In genomic region chr1:72877892-72878291, GRCm38 (mm10) we compare ENCODE assay signal across 8 mouse cellular contexts. TPM values are rescaled to one million over a fixed set of nuclear protein-coding genes. Genes with fewer than 3 reads are reported as not detected.
DNase-seq lines count a peak whose midpoint lies in the region; ATAC-seq lines count a peak whose summit lies in the region.

No protein-coding gene starts in this region.

- no peak overlapping the region for H3K4me3 ChIP-seq in embryonic facial prominence, embryonic 14.5 days (ENCODE audit: low read depth, low read length)
- no peak overlapping the region for H3K4me3 ChIP-seq in hindbrain, embryonic 11.5 days (ENCODE audit: low read depth, low read length)
- no peak overlapping the region for H3K4me3 ChIP-seq in neural tube, embryonic 11.5 days (ENCODE audit: low read depth, low read length)

- no peaks in the 10 kb centered on the region for H3K36me3 ChIP-seq in embryonic facial prominence, embryonic 14.5 days (ENCODE audit: control insufficient read depth, insufficient read depth, low read length)
- no peaks in the 10 kb centered on the region for H3K36me3 ChIP-seq in hindbrain, embryonic 11.5 days (ENCODE audit: control insufficient read depth, insufficient read depth, low read length)
- no peaks in the 10 kb centered on the region for H3K36me3 ChIP-seq in neural tube, embryonic 11.5 days (ENCODE audit: control insufficient read depth, insufficient read depth, low read length)

- H3K4me2 ChIP-seq in embryonic facial prominence, embryonic 14.5 days (ENCODE audit: low read depth, low read length), result peak overlapping the region; percentile 31
- no peak overlapping the region for H3K4me2 ChIP-seq in hindbrain, embryonic 11.5 days (replicated peaks; ENCODE audit: low read depth, low read length)
- no peak overlapping the region for H3K4me2 ChIP-seq in neural tube, embryonic 11.5 days (ENCODE audit: low read depth)

- peaks cover 18% of the 10 kb centered on the region for H3K4me1 ChIP-seq in embryonic facial prominence, embryonic 14.5 days (ENCODE audit: control insufficient read depth, insufficient read depth, low read length)
- H3K4me1 ChIP-seq in hindbrain, embryonic 11.5 days (replicated peaks; ENCODE audit: control insufficient read depth, insufficient read depth, low read length), result peaks cover 2% of the 10 kb centered on the region
- peaks cover 15% of the 10 kb centered on the region for H3K4me1 ChIP-seq in neural tube, embryonic 11.5 days (ENCODE audit: control insufficient read depth, insufficient read depth, low read length)

- DNase-seq in adrenal gland, postnatal 14 days, result peak; percentile 46
- DNase-seq in adrenal gland, postnatal 4 days (ENCODE audit: low spot score in 2 of 2), result no peak
- DNase-seq in NIH3T3 (ENCODE audit: low read depth), result peak; percentile 31
- peak; percentile 86 for DNase-seq in embryonic facial prominence, embryonic 14.5 days (ENCODE audit: low spot score)
- DNase-seq in hindbrain, embryonic 11.5 days (ENCODE audit: low spot score), result peak; percentile 60
- peak; percentile 39 to 57 for DNase-seq in left cerebral cortex, postnatal 36 days (ENCODE audit: low spot score in 2 of 2)
- peak; percentile 42 for DNase-seq in neural tube, embryonic 11.5 days (ENCODE audit: low spot score)
- no peak for DNase-seq in Muller cell, postnatal 12 days (ENCODE audit: inconsistent ontology term)

- WGBS in embryonic facial prominence, embryonic 14.5 days, result 5% methylated on average over 3 of the region's 3 CpGs
- 3% methylated on average over 3 of the region's 3 CpGs for WGBS in hindbrain, embryonic 11.5 days
- 0% methylated on average over 3 of the region's 3 CpGs for WGBS in neural tube, embryonic 11.5 days

- intact Hi-C loops in left cerebral cortex, postnatal 36 days (cut with DNase I), result loop anchor here (2.0 to 5.0 kb wide), 2 partner anchors 394 to 949 kb away; no protein-coding TSS in a partner anchor

- ATAC-seq in embryonic facial prominence, embryonic 14.5 days (ENCODE audit: low read depth), result 0 out of 2 replicates have a peak, but pooled peaks have one; percentile 39
- no peak for ATAC-seq in hindbrain, embryonic 11.5 days (ENCODE audit: low FRiP score)
- ATAC-seq in neural tube, embryonic 11.5 days (ENCODE audit: insufficient read depth, low FRiP score, low TSS enrichment), result no peak

- H3K9ac ChIP-seq in embryonic facial prominence, embryonic 14.5 days (ENCODE audit: low read depth, low read length), result peak overlapping the region; percentile 11; the same call in 1 of the 2 replicates
- peak overlapping the region; percentile 24; the same call in 1 of the 2 replicates for H3K9ac ChIP-seq in hindbrain, embryonic 11.5 days (ENCODE audit: low read depth, low read length)
- no peak overlapping the region for H3K9ac ChIP-seq in neural tube, embryonic 11.5 days (ENCODE audit: low read length)

- no peaks in the 10 kb centered on the region for H3K9me3 ChIP-seq in embryonic facial prominence, embryonic 14.5 days (ENCODE audit: control insufficient read depth, low read length)
- H3K9me3 ChIP-seq in hindbrain, embryonic 11.5 days (ENCODE audit: control insufficient read depth, low read length), result no peaks in the 10 kb centered on the region
- no peaks in the 10 kb centered on the region for H3K9me3 ChIP-seq in neural tube, embryonic 11.5 days (ENCODE audit: control insufficient read depth, low read length)

- H3K27ac ChIP-seq in embryonic facial prominence, embryonic 14.5 days (replicated peaks; ENCODE audit: low read depth, low read length), result peak overlapping the region; percentile 66
- H3K27ac ChIP-seq in hindbrain, embryonic 11.5 days (ENCODE audit: low read depth, low read length), result no peak overlapping the region
- H3K27ac ChIP-seq in neural tube, embryonic 11.5 days (ENCODE audit: low read depth, low read length), result no peak overlapping the region

- H3K27me3 ChIP-seq in embryonic facial prominence, embryonic 14.5 days (replicated peaks; ENCODE audit: control insufficient read depth, insufficient read depth, low read length), result no peaks in the 10 kb centered on the region; the same call in 1 of the 2 replicates
- H3K27me3 ChIP-seq in hindbrain, embryonic 11.5 days (ENCODE audit: control insufficient read depth, insufficient read depth, low read length), result peaks cover 17% of the 10 kb centered on the region
- H3K27me3 ChIP-seq in neural tube, embryonic 11.5 days (ENCODE audit: control insufficient read depth, insufficient read depth, low read length), result peaks cover 16% of the 10 kb centered on the region

RNA-seq across cellular contexts. Expression of gene Igfbp5, which starts 3.2 kb away (rescaled TPM):
- 68.1 and 74.3 TPM in 2 replicates for total RNA-seq in adrenal gland, postnatal 14 days (2021)
- total RNA-seq in adrenal gland, postnatal 4 days (2021), result 100 to 1,000 TPM; 111 to 142 TPM
- polyA plus RNA-seq in embryonic facial prominence, embryonic 14.5 days (2014; fragmentation: Nextera tagmentation; extraction: Ambion mirVana), result 131 and 138 TPM in 2 replicates
- polyA plus RNA-seq in hindbrain, embryonic 11.5 days (2014; fragmentation: Nextera tagmentation; extraction: Ambion mirVana), result 28.1 and 34.8 TPM in 2 replicates
- 10 to 100 TPM; 52.4 to 61.4 TPM for total RNA-seq in left cerebral cortex, postnatal 36 days (2021)
- 65.4 and 68.5 TPM in 2 replicates for polyA plus RNA-seq in neural tube, embryonic 11.5 days (2014; fragmentation: Nextera tagmentation; extraction: Ambion mirVana)

RNA-seq across cellular contexts. Expression of gene Igfbp2, which starts 53.6 kb away (rescaled TPM):
- total RNA-seq in adrenal gland, postnatal 14 days (2021), result 9.1 and 58.4 TPM in 2 replicates
- 100 to 1,000 TPM in 1 of 2 experiments, 10 to 100 TPM in 1; 26.7 to 306 TPM for total RNA-seq in adrenal gland, postnatal 4 days (2021)
- polyA plus RNA-seq in embryonic facial prominence, embryonic 14.5 days (2014; fragmentation: Nextera tagmentation; extraction: Ambion mirVana), result 446 and 451 TPM in 2 replicates
- polyA plus RNA-seq in hindbrain, embryonic 11.5 days (2014; fragmentation: Nextera tagmentation; extraction: Ambion mirVana), result 521 and 561 TPM in 2 replicates
- 10 to 100 TPM; 75.9 to 80.0 TPM for total RNA-seq in left cerebral cortex, postnatal 36 days (2021)
- polyA plus RNA-seq in neural tube, embryonic 11.5 days (2014; fragmentation: Nextera tagmentation; extraction: Ambion mirVana), result 403 and 422 TPM in 2 replicates

Comparison
In these comparisons a context has a peak if more than half of its experiments do, and no peak if none do; other contexts are left out.
1. DNase-seq: peak in adrenal gland, postnatal 14 days (single experiment), NIH3T3 (single experiment), embryonic facial prominence, embryonic 14.5 days (single experiment), hindbrain, embryonic 11.5 days (single experiment), left cerebral cortex, postnatal 36 days (2 of 2) and neural tube, embryonic 11.5 days (single experiment); none in adrenal gland, postnatal 4 days (0 of 2) and Muller cell, postnatal 12 days (single experiment).